Mouse (Mus musculus) adrenal gland, adult (tissue): ENCODE data around the gene Cryab.
A peak's percentile ranks its signal among the peaks of the same experiment; 100 is the strongest.

ENCODE experiments used
- DNase-seq, 2 experiments: peaks; one replicate each; pipeline ENCODE4 v3.0.0; 2022 to 2023; ENCODE audit warnings: low spot score in 1 of 2; ENCODE audit not compliant: inconsistent age in 2 of 2

Gene Cryab

DNA sequence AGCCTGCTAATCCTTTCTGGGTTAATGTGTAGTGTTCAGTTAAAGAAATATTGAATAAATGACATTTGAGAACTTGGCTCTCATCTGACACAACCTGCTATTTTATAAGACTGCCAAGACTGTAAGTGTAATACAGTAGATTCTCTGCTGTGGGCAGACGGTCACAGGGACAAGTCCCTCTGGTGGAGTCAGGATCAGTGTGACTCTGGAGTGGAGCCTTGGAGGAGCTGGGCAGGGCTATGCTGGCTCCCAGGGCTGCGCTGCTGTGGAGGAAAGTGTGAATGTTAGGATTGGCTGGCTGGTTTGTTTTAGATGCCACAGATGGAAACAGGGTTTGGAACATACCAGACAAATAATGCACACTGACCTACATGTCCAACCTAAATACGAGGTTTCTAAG is 44.1 kb downstream of the Cryab start:
- DNase-seq = no peak

DNA sequence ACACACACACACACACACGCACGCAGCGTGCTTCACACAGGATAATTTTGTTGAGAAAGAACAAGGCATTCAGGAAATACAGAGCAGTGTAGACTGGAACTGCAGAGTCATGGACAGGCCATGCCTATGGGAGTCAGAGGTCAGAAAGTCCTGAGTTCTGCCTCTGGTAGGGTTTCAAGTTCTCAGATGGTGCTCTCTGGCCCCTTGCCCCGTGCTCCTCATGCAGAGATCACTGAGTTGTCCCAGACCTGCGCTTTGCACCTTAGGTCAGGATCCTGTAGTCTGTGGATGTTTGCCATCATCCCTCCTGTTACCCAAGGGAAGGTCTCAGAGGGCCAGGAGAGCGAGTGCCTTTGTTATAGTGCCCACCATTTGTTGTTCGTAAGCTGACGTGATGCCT is 45.7 kb downstream of the Cryab start:
- DNase-seq = no peak

DNA sequence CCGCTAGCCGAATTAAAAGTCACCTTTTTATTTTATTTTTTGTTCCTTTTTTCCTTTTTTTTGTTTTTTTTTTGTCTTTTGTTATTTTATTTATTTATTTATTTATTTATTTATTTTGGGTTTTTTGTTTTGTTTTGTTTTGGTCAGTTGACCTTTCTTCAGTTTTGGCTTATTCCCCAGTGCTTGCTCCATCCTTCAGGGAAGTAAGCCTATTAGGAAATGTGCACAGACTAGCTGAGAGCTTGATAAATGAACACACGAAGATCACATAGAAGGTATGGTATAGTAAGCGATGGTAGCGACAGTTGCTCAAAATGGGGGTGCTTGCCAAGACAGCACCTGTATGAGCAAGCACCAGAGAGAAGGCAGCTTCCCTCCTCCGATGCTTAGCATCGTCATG is 46.5 kb downstream of the Cryab start:
- DNase-seq = no peak

DNA sequence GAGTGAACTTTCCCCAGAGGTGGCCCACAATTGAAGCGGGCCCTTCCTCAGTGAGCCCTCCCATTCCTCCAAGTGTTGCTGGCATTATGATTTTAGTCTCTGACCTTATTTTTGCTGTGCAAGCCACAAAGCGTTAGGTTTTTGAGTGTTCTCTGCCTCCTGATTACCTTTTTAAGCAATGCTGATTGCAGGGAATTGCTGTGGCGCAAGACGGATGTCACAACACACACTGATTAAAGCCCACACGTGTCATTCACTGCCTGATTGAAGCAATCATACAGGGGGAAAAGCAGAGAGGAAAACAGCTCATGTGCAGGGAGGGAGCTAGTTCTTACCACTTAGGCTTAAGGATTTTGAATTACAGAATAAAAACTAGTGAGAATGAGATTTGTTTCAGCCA is 47.2 kb downstream of the Cryab start:
- DNase-seq = peak in 1 of 2 experiments; percentile 84

DNA sequence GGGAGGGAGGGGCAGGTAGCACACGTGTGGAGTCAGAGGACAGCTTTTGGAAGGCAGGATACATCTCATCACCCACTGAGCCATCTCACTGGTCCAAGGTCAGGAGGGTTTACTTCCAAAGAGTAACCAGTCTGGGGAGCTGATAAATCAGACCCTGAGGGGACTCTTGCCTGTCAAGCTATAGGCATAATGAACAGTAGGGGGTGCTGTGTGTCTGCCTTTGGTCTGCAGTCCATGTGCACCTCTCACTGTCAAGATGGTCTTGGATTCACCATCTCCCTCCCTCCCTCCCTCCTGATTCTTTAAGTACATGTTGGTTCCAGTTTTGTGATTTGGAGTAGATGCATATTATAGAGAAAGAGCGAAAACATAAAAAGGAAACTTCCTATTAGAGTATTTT is 49.9 kb downstream of the Cryab start:
- DNase-seq = peak in 1 of 2 experiments; percentile 65

DNA sequence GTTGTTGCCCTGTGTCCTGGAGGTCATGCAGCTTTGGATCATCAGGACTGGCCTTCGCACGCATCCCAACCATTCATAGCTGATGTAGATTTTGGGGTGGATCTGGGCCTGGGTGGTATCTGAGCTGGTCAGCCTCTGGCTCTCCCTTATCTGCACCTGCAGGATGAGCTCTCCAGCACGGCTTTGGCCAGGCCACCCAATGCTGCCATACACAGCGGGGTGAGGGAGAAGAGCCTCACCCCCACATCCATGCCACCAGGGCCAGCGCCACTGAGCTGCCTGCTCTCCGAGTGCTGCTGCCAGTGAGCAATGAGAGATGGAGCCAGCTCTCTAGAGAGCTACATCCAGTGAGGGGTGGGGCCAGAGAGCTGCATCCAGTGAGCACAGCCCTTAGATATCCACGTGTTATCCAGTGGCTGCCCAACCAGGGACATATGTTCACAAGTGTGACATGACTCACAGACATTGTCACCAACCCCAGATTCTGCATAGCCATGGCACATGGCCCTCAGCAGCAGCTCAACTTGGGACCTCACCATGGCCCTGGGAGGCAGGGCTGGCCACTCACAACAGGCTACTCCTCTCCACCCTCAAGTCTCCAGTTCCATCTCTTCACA is 52.0 kb downstream of the Cryab start:
- no peak for DNase-seq
